Mouse (Mus musculus) lung, embryonic 16.5 days (tissue): ENCODE results near the gene Faim. TPM values are rescaled to one million over a fixed set of nuclear protein-coding genes. Genes with fewer than 3 reads are reported as not detected.
A peak's percentile ranks its signal among the peaks of the same experiment; 100 is the strongest.

Experiments
- ATAC-seq: fragments of 200-750 bp; cut with Nextera tagmentation; 2 replicates; pipeline ENCODE4 v1.8.0; 2017; ENCODE audit warnings: low read depth, mild to moderate bottlenecking, moderate library complexity
- H3K27ac ChIP-seq: fragments of 300-500 bp; sonication (generic); 2 replicates; pipeline ENCODE4 v1.5.1; 2014; ENCODE audit warnings: mild to moderate bottlenecking, control low read depth, low read length
- H3K27me3 ChIP-seq: fragments of 300-500 bp; sonication (generic); 2 replicates; pipeline ENCODE4 v1.6.1; 2014; ENCODE audit warnings: low read depth, low read length, mixed read lengths; ENCODE audit not compliant: control insufficient read depth, insufficient read depth
- H3K36me3 ChIP-seq: fragments of 300-500 bp; sonication (generic); 2 replicates; pipeline ENCODE4 v1.6.1; 2014; ENCODE audit warnings: low read length; ENCODE audit not compliant: control insufficient read depth, insufficient read depth
- H3K4me1 ChIP-seq: fragments of 300-500 bp; sonication (generic); replicated peaks from 2 replicates; pipeline ENCODE4 v1.6.1; 2014; ENCODE audit warnings: low read length, mixed read lengths; ENCODE audit not compliant: control insufficient read depth, insufficient read depth
- H3K4me2 ChIP-seq: fragments of 300-500 bp; sonication (generic); 2 replicates; pipeline ENCODE4 v1.6.1; 2014; ENCODE audit warnings: low read depth, low read length, control low read depth
- H3K4me3 ChIP-seq: fragments of 300-500 bp; sonication (generic); 2 replicates; pipeline ENCODE4 v1.5.1; 2014; ENCODE audit warnings: mild to moderate bottlenecking, low read length, control low read depth
- H3K9ac ChIP-seq: fragments of 300-500 bp; sonication (generic); 2 replicates; pipeline ENCODE4 v1.6.1; 2014; ENCODE audit warnings: low read length, control low read depth
- H3K9me3 ChIP-seq: fragments of 300-500 bp; sonication (generic); 2 replicates; pipeline ENCODE4 v1.6.1; 2016; ENCODE audit warnings: low read length; ENCODE audit not compliant: control insufficient read depth
- WGBS: fragments of 180-500 bp; shearing (Covaris S2); extraction: QIAGEN DNeasy Blood & Tissue Kit; methylation state at CpG from one replicate; pipeline ENCODE4 v1.1.7; 2014; 5-methylcytosine and 5-hydroxymethylcytosine counted together
- polyA plus RNA-seq: library from polyadenylated mRNA; unstranded; fragments of >200 nt; fragmentation: Nextera tagmentation; extraction: Ambion mirVana; gene quantifications from 2 replicates; pipeline ENCODE4 v1.2.1, GENCODE M21; 2015

Gene Faim
- polyA plus RNA-seq, 1 experiment from 2014 or later, result 37.6 TPM

DNA sequence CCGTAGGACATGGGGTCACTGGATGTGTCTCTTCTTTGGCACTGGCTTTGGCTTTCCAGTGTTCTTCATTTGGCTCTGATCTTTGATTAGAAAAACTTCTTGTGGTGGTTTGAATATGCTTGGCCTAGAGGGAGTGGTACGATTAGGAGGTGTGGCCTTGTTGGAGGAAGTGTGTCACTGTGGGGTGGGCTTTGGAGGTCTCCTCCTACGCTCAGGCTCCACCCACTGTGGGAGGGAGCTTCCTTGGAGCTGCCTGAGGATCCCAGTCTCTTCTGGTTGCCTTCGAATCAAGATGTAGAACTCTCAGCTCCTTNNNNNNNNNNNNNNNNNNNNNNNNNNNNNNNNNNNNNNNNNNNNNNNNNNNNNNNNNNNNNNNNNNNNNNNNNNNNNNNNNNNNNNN is 35.6 kb downstream of the Faim start:
- no peaks in the 10 kb centered on the region for H3K36me3 ChIP-seq
- H3K9ac ChIP-seq, result no peak overlapping the region
- no peak overlapping the region for H3K4me3 ChIP-seq
- no peak overlapping the region for H3K4me2 ChIP-seq
- H3K9me3 ChIP-seq, result no peaks in the 10 kb centered on the region
- H3K27me3 ChIP-seq, result no peaks in the 10 kb centered on the region
- H3K4me1 ChIP-seq, result no peaks in the 10 kb centered on the region
- no peak overlapping the region for H3K27ac ChIP-seq
- ATAC-seq, result no peak
- WGBS, result 77% methylated on average over 4 of the region's 4 CpGs

DNA sequence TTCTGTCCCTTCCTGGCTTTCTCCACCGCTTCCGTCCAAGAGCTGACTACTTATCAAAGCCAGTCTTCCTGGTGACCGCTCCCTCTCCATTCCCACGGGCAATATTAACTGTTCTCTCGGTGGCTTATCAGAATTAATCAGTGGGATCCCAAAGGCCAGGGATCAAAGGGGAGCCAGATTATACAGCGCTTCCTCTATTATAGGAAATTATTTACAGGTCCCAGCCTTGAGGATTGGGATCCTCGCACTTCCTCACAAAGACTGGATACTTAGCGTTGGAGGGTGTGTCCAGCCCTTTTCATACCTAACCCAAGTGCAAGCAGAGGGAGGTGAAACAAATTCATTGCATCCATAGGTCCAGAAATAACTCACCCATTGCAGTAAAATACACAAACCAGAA is 45.9 kb downstream of the Faim start:
- no peak for ATAC-seq
- H3K4me3 ChIP-seq, result no peak overlapping the region
- H3K27me3 ChIP-seq, result no peaks in the 10 kb centered on the region
- no peak overlapping the region for H3K4me2 ChIP-seq
- no peak overlapping the region for H3K27ac ChIP-seq
- WGBS, result 69% methylated on average over 8 of the region's 8 CpGs
- H3K36me3 ChIP-seq, result no peaks in the 10 kb centered on the region
- H3K9me3 ChIP-seq, result no peaks in the 10 kb centered on the region
- H3K4me1 ChIP-seq, result no peaks in the 10 kb centered on the region
- H3K9ac ChIP-seq, result no peak overlapping the region

DNA sequence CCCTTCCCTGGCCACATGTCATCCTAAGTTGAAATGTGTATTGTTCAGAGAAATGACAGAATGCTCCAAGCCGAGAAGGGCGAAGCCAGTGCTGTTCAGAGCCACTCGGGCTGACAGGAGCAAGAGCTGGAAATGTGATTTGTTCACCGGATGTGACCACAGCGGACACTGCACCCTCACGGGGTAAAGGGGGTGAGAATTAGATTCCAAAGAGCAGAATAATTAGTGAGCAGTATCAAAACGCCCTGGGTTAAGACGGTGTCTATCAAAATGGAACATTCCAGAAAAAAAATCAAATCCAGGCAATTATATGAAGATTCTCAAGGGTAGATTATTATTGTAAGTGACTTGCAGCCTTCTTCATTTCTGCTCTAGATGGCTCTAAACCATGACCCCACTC is 47.9 kb downstream of the Faim start:
- H3K9me3 ChIP-seq, result no peaks in the 10 kb centered on the region
- no peak overlapping the region for H3K27ac ChIP-seq
- H3K4me3 ChIP-seq, result no peak overlapping the region
- no peak overlapping the region for H3K4me2 ChIP-seq
- H3K27me3 ChIP-seq, result no peaks in the 10 kb centered on the region
- no peaks in the 10 kb centered on the region for H3K36me3 ChIP-seq
- WGBS, result 78% methylated on average over 8 of the region's 8 CpGs
- no peaks in the 10 kb centered on the region for H3K4me1 ChIP-seq
- H3K9ac ChIP-seq, result no peak overlapping the region
- ATAC-seq, result no peak

DNA sequence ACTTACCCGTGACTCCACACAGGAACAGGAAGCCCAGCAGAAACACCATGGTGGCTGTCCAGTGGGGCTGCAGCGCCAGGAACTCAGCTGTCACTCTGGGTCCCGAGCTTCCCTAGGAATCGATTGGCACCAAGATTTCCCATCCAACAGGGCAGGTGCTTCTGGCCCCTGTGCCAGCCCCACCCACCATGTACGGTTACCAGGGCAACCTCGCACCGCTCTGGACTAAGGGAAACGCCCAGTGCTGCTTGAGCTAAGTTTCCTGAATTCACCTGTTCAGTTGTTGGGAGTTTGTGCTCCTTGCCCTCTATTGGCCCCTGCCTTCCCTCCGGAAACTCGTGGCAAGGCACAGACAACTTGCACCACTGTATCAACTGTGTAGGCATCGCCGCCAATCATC is 49.4 kb downstream of the Faim start, which contains the start of gene Gm1123:
Gene Gm1123 (minus strand): TSS at position 141 of the 400 bp plus-strand sequence.
- 67% methylated on average over 12 of the region's 12 CpGs for WGBS

DNA sequence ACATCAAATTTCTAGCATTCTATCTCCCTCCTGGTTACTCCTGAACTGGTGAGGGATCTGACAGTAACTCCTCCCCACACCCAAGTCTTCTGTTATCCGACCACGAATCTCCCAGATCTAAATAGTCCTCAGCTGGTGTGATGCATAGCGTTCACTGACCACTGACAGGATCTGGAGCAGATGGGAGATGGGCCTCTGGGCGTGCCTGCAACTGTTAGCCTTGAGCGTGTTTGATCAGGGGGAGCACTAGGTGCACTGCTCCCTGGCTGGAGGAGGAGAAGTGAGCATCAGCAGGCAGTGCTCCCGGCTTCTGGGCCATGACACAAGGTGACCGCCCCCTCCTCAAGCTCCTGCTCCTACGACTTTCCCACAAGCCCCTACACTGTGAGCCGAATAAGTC is 55.8 kb downstream of the Faim start:
- H3K27me3 ChIP-seq, result no peaks in the 10 kb centered on the region
- no peak overlapping the region for H3K4me3 ChIP-seq
- H3K9ac ChIP-seq, result no peak overlapping the region
- 62% methylated on average over 9 of the region's 9 CpGs for WGBS
- no peak for ATAC-seq
- H3K4me1 ChIP-seq, result no peaks in the 10 kb centered on the region
- 0 out of 2 replicates have a peak, but pooled peaks cover 2% of the 10 kb centered on the region for H3K36me3 ChIP-seq
- H3K4me2 ChIP-seq, result no peak overlapping the region
- no peaks in the 10 kb centered on the region for H3K9me3 ChIP-seq
- no peak overlapping the region for H3K27ac ChIP-seq

More for the DNA sequence above, 49.4 kb downstream of the Faim start, which contains the start of gene Gm1123:
- H3K4me3 ChIP-seq, result no peak within 1 kb of the TSS
- no peak within 1 kb of the TSS for H3K9ac ChIP-seq
- H3K4me2 ChIP-seq, result no peak within 1 kb of the TSS
- ATAC-seq, result no peak
- no peak within 1 kb of the TSS for H3K27ac ChIP-seq
- 0 out of 2 replicates have a peak, but pooled peaks cover 2% of the 10 kb centered on the region for H3K36me3 ChIP-seq
- no peaks in the 10 kb centered on the region for H3K4me1 ChIP-seq
- H3K27me3 ChIP-seq, result no peaks in the 10 kb centered on the region
- H3K9me3 ChIP-seq, result no peaks in the 10 kb centered on the region

DNA sequence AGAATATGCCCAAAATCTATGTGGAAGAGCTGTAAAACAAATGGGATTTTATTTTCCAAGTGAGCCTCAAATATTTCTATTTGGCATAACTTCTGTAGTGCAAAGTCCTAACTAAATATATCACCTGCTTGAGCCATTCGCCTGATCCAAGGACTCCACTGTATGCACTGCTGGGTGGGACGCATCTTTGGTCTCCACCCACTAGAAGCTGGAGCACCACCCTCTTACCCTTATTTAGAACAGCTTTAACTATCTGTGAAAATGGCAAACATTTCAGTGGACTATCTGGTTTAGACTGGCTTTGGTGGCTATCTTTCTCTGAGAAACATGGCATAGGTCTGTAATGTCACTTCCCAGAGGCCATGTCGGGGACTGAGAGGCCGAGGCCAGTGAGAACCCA is 56.5 kb downstream of the Faim start:
- H3K4me2 ChIP-seq, result no peak overlapping the region
- H3K4me3 ChIP-seq, result no peak overlapping the region
- no peaks in the 10 kb centered on the region for H3K4me1 ChIP-seq
- 84% methylated on average over 4 of the region's 4 CpGs for WGBS
- no peak overlapping the region for H3K27ac ChIP-seq
- H3K9ac ChIP-seq, result no peak overlapping the region
- no peak for ATAC-seq
- H3K27me3 ChIP-seq, result no peaks in the 10 kb centered on the region
- 0 out of 2 replicates have a peak, but pooled peaks cover 2% of the 10 kb centered on the region for H3K36me3 ChIP-seq
- no peaks in the 10 kb centered on the region for H3K9me3 ChIP-seq

DNA sequence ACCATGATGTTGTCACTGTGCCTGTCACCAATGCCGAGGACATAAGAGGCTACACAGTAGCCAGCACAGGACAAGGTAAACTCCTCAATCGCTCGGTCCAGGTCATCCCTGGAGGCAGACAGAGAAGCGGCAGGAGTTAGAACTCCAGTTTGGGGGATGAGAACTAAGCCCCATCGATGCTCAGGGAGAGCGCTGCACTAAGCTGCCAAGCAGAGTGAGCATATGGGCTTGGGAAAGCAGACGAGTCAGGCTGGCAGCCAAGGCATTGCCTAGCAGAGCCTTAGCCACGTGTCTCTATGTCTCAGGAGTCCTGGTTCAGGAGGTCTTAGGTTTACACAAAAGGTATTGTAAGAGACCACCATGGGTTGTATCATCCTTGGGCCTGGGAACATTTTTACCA is 58.6 kb downstream of the Faim start:
- H3K4me2 ChIP-seq, result no peak overlapping the region
- no peaks in the 10 kb centered on the region for H3K4me1 ChIP-seq
- H3K4me3 ChIP-seq, result no peak overlapping the region
- H3K27me3 ChIP-seq, result no peaks in the 10 kb centered on the region
- 83% methylated on average over 8 of the region's 8 CpGs for WGBS
- H3K9me3 ChIP-seq, result no peaks in the 10 kb centered on the region
- no peak for ATAC-seq
- no peak overlapping the region for H3K27ac ChIP-seq
- H3K9ac ChIP-seq, result no peak overlapping the region
- H3K36me3 ChIP-seq, result no peaks in the 10 kb centered on the region

DNA sequence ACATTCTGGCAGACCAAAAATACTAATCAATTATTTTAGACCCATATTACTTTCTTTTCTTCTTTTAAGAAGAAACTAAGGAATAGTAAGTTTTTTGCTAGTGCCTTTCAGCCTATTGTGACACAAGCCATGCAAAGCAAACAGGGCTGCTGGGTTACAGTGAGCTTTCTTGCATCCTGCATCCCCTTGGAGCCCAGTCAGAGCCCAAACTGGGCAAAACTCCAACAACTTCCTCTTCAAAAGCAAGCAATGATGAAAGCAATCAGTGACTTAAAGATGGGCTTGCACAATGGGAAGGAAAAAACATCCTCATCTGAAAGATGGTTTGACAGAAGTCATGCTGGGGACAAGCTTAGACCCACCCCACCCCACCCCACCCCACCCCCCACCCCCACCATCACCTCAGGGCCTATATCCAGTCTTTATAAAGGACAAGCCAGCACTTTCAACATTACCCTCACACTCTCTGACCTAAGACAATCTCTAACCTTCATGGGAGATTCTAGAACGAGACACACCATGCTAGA is 62.6 kb downstream of the Faim start:
- WGBS, result 57% methylated on average over 1 of the region's 1 CpGs

DNA sequence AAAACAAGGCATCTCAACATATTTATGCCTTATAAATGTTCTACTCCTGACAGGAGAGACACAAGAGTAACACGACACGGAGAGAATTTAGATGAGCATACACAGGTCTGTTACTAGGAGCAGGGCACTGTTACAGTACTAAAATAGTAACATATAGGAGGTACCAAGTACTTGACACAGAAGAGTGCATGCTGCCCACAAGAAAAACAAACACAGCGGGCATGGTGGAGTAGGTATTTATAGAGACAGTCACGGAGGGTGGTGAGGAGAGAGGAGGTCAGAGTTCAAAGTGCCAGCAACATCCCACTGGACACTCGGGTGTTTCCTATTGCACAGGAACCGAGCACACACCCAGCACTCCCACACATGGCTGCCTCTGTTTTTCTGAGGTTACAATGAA is 63.6 kb downstream of the Faim start:
- Histone ChIP-seq H3K4me3 (no peak overlapping the region), H3K4me1 (no peaks in the 10 kb centered on the region), H3K9me3 (no peaks in the 10 kb centered on the region), H3K36me3 (no peaks in the 10 kb centered on the region), H3K4me2 (no peak overlapping the region), H3K9ac (no peak overlapping the region), H3K27ac (no peak overlapping the region), H3K27me3 (no peaks in the 10 kb centered on the region)
- ATAC-seq, result no peak
- WGBS, result 49% methylated on average over 6 of the region's 6 CpGs

More for the DNA sequence above, 62.6 kb downstream of the Faim start:
- Histone ChIP-seq H3K36me3 (no peaks in the 10 kb centered on the region), H3K4me2 (no peak overlapping the region), H3K4me1 (no peaks in the 10 kb centered on the region), H3K27me3 (no peaks in the 10 kb centered on the region), H3K9ac (no peak overlapping the region), H3K27ac (no peak overlapping the region), H3K9me3 (no peaks in the 10 kb centered on the region), H3K4me3 (no peak overlapping the region)
- peak; percentile 77 for ATAC-seq
